Mouse (Mus musculus) gastrocnemius, postnatal 14 days (tissue): ENCODE measurements at regions not wholly inside any gene's neighbourhood (a gene's known extent, or its start where the extent isn't known, plus 50 kb on each side); places are given as distances from the start of the nearest gene placed in this dataset.
"Not testable (repeated sequence)": the region's sequence is repeated elsewhere in the genome, so short reads cannot be mapped to it uniquely, and the experiment has no call there.

Source experiments
- DNase-seq: peaks from one replicate; pipeline ENCODE4 v3.0.0; 2021; ENCODE audit warnings: mixed read lengths
- intact Hi-C: fragments of 180-260 bp; cut with DNase I; formaldehyde crosslinking; loops from one replicate; pipeline ENCODE4 v1.15.1; 2025; ENCODE audit warnings: low total_unique reads

DNA sequence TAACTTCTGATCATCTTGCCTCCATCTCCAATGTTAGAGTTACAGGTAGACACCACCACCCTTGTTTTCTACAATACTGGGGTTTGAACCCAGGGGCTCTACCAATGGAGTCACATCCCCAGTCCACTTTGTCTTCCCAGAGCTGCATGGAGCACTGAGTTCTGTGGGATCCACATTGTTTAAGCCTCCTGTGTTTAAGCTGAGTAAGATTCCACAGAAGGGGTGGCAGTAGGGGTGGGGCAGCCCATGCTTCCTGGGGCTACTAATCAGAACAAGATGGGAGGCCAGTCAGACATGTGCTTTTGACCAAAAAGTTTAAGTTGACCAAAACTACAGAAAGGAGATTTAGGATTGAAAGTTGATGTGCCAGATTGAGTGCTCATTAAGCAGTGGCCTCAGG lies 299.3 kb downstream of the Plekhb2 start:
- no peak for DNase-seq
- intact Hi-C loops = no loop called here

DNA sequence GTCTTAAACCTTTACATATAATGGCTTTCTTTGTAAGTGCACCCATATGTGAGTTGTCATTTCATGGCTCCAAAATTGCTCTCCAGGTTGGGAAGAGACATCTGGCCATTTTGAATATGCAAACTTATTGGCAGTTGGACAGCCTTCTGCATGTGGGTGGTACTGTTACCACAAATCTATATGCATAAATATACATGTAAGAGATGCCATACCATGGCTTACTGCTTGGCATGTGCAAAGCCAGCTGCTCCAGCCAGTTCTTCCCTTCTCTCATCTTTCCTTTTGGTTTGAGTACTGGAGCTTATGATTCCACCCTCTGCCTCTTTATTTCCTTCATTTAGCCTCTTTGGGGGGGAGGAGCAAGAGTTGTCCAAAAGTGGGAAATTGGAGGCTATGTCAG lies 312.7 kb downstream of the Plekhb2 start:
- intact Hi-C loops = no loop called here
- DNase-seq = no peak

DNA sequence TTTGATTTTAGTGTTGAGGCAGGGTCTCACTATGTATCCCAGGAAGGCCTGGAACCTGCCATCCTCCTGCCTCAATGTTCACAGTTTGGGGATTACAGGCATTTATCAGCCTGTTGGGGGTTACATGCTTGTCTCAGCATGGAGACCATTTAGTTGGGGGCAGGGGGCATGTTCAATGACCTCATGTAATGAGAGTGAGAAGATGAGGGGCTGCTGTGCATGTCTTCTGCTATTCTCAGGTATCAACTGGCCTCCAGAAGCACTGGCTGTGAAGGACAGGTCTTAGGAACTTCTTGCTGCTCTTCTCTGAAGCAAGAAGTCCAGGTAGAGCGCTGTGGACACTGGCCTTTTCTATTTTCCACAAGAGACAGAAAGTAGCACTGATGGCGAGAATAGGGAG lies 350.9 kb downstream of the Plekhb2 start:
- no peak for DNase-seq
- intact Hi-C loops = no loop called here

DNA sequence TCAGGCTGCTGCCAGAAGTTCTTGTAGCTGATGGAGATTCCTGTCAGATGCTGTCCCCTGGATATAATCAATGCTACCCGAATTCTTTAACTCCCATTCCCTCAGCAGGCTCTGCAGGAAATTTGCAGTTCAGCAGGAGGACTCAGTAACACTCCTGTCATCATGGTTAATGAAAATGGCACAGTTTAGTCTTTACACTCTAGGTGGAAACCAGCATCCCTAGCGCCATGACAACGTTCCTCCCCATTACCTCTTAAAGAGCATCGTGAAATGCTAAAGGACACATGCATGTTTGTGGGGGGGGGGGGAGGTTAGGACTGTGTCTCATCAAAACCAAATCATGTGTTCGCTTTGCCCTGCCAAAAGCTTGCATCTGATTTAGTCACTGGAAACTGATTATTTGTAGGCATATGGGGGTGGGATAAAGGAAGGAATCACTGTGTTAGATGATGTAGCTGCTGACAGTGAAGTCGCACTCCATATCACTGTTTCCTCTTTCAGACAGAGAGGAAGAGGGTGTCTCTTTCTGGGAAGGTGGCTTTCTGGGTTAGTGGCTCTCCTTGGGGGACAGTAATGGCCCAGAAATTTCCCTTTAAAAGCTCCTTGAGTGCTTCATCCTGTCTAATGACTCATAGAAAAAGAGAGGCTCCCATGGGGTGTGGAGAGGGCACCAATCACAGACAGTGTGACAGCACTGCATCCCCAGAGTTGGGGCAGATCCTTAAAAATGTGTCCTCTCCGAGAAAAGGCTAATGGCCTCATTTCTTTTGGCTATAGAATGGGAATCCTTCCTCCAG lies 351.5 kb downstream of the Plekhb2 start:
- DNase-seq = no peak
- intact Hi-C loops = no loop called here

DNA sequence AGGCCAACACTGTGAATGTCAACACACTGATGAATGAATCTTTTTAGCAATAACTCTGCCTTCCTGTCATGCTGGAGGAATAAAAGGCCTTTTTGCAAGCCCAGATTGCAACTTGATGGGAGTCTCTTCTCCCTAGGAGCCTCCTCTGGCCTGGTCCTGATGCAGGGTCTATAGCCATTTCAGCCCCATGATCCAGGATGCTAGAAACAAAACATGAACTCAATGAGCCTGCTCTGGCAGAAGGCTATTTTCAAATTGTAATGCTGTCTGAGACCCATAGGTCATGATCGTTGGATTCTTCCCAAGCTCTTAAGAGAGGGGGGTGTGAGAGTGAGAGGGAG lies 352.1 kb downstream of the Plekhb2 start:
- intact Hi-C loops = no loop called here
- DNase-seq = no peak

DNA sequence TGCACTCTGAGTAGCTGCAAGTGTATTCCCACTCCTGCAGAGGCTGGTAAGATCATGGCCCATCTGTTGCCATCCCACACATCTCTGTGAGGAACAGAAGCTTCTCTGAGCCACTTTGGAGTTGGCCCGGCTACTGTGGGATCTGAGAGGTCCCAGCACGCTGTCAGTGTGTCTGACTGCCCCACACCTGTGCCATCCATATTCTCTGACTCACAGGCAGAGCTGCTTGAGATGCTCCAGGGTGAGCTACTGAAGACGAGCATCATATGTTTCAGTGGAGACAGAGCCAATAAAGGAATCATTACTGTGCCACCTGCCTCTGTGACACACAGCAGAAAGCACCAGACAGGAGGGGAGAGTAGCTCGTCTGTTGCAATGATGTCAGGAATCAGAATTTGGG lies 352.8 kb downstream of the Plekhb2 start:
- intact Hi-C loops = no loop called here
- no peak for DNase-seq

DNA sequence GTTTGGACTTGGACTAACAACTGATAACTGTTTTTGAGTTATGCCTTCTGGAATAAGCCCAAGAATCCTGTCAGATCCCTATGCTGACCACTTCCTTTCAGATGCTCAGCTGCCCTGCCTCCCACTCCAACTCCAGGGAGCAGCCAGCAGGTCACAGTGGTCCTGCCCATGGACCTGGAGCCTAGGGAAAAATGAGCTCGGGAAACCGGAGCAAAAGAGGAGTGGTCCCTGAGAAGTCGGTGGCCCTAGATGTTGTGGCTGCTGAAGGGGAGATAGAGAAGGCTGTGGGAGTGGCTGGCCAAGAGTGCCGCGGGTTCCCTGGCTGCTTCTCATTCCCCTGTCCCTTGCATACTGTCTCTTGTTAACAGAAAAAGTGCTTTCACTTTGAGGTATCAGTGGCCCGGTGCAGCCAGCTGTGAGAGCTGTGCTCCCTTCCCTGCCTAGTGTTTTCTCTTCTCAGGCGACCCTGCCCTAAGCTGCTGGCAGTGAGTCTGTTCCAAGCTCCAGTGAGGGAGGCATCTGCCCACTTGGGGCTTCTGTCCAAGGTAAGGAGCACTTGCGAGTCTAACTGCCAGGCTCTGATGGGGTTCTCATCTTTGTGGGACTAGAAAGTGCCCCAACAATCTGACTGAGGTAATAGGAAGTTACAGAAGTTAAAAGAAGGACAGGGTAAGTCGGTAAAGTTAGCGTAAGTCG lies 357.2 kb downstream of the Plekhb2 start:
- intact Hi-C loops = no loop called here
- no peak for DNase-seq

DNA sequence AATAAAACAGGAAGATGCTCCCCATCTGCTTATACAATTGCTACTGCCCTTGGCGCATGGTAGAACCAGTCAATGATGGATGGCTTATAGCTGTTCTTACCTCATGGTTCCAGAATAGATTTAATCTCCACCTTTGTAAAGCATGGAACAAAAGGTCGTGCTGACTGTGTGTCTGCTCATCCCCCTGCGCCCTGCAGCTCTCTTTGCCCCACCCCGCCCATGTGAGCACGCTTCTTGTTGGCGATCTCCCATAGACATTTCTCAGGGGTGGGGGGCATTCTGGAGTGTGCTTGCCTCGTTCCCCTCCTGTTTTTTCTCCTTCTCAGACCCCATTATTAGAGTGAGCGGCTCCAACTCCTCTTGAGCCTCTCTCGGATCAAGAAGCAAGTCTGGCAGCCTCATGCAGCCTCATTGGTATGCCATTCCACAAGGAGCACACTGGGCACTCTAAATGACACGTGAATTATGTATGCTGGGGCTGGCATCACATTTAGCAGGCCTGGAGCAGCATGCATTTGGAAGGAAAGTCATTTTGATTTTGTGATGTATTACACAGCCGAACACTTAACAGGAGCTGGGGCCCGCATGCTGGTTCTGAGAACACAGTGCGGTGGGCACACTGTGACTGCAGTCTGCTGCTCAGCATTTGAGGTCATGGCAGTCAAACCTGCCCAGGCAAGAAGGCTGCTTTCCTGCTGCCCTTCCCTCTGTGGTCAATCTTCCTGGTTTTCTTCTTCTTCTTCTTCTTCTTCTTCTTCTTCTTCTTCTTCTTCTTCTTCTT lies 362.5 kb downstream of the Plekhb2 start:
- intact Hi-C loops = no loop called here
- no peak for DNase-seq

DNA sequence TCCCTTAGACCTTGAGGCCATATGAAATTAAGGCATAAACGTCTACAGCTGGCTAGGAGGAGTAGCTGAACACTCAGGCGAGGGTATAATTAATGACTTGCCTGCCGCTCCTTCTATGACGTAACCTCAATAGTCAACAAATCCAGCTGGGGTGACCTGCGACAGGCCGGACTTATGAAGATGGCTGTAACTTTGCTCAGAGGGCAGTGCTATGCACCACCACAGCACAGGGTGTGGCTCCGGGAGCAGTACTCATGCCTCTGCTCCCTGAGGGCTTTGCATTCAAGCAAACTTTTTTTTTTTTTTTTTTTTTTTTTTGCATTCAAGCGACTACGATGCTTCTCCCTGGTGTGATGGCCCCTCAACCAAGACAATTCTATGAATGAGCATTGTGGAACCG lies 364.1 kb downstream of the Plekhb2 start:
- DNase-seq = no peak
- intact Hi-C loops = no loop called here

DNA sequence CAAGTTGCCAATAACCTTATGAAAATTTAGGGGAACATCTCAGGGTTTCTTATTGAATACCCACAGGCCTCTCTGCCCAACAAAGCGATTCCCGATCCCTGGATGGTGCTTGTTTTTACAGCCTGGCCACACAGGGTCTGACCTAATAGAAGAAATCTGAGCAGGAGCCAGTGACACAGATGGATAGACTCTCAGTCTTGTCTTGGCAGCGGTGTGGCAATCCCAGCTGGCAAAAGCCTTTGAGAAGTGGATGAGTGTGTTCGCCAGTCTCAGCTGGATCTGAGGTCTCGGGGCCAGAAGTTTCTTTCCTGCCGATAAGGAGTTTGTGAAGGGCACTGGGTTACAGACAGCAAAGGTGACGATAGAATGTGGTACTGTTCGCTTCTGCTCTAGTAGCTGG lies 366.6 kb downstream of the Plekhb2 start:
- peak; percentile 11 for DNase-seq
- intact Hi-C loops = no loop called here

DNA sequence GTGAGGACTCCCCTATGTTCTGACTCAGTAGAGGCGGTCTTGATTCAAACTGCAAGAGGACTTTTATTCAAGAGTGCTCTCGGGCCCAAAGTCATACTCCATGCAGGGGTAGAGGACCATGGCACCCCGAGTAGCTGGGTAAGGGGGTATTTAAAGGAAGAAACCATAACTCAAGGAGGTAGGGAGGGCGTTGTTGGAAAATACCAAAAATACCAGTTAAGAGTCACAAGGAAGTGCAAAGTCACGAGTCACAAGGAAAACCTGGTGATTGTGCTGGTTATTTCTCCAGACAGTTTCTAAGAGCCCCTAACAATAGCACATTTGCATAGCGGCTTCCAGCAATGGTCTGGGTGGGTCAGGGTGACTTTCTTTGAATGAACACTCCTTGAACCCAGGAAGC lies 370.4 kb downstream of the Plekhb2 start:
- intact Hi-C loops, DNase-seq: not testable (repeated sequence)

DNA sequence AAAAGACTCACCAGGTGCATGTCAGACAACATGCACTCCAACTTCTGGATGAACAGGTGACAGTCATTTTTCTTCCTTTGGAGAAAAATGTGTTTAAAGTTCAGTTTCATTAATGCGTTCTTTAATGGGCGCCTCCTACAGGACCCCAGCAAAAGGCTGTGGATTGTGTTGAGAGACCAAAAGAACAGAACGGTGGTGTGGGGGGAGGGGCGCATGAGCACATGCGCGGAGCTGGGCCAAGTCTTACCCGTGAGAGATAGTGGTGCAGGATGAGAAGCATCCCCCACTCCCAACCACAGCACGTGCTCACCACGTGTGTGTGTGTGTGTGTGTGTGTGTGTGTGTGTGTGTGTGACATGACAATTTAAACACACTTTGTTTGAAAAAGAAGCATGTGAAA lies 371.0 kb downstream of the Plekhb2 start:
- no peak for DNase-seq

DNA sequence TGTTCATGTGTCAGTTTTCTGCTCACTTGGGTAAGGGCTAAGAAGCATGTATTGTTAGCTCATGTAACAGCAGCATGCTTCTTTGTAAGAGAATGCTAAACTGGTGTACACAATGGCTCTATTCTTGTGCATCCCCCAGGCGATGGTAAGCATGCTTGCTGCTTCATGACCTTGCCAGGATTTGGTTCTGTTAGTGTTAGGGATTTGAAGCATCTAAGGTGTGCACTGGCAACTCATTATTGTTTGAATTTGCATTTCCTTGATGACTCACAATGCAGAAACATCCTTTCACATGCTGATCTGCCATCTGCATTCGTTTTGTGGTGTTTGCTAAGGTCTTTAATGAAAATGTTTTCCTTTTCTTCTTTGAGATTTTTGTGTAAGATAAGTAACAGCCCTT lies 382.8 kb downstream of the Plekhb2 start:
- intact Hi-C loops = no loop called here
- no peak for DNase-seq

More for the DNA sequence above, 371.0 kb downstream of the Plekhb2 start:
- intact Hi-C loops = no loop called here

DNA sequence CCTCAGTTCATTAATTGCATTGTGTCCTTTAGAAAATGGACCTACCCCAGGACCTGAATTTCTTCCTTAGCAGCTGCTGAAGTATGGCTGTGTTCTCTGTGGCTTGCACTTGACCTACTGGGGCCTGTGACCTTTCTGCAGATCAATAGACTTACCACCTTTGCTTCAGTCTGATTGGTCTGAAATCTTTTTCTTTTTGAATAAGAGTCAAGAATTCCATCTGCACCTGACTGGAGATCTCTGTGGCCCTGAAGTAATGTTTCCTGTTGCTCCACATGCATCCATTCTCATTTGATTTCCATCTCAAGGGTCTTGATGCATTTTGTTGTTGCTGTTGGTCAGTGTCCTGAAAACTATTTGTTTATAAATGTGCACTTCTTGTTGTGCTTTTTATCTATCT lies 388.4 kb downstream of the Plekhb2 start:
- DNase-seq = no peak
- intact Hi-C loops = no loop called here

DNA sequence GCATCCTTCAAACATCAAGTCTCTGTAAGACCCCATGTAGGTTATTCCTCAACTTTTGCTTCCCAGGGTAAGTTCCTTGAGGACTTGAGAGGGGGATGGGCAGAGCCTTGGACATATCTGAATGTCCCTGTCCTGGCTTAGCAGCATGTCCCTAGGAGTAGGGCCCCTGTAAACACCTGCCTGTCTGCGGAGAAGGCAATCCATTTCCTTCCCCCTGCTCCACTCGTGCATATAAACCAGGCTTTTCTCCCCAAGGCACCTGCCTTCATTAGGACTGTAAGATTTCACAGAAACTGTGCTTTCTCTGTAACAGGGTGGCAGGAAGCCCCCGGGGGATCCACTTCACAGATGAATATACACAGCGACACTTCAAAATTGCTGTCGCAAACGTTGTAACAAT lies 393.1 kb downstream of the Plekhb2 start:
- DNase-seq = no peak
- intact Hi-C loops = no loop called here

DNA sequence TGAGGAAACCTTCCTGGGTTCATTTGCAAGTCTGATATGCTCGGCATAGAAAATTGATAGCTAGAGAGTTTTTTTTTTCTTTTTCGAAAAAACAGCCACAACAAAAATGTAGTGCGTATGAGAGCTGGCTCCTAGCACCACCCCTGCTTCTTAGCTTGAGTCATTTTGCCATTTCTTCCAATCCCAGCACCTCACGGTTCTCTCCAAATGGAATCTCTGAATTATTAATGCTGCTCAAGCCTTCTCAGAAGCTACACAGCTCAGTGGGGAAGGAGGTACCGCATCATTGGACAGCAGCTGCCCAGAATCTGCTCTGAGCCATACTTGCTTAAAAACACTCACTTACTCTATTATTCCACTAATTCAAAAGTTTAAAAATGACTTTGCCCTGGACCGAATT lies 393.6 kb downstream of the Plekhb2 start:
- no peak for DNase-seq
- intact Hi-C loops = no loop called here

DNA sequence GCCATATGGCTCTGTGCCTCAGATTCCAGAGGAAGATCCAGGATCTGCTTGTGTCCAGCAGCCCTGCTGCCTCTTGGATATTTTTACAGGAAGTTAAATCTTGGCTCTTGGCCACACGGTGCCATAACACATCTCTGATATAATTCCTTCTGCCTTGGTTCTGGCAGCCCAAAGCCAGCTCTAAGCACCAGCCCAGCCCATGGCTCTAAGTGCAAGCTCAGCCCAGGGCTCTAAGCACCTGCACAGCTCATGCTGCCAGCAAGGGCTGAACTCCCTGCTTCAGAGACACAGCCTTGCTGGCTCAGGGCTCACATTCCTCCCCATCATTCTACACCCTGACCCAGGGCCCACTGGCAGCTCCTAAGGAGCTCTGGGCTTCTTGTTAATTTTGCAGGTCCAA lies 415.3 kb downstream of the Plekhb2 start:
- DNase-seq = peak; percentile 8
- intact Hi-C loops = no loop called here

DNA sequence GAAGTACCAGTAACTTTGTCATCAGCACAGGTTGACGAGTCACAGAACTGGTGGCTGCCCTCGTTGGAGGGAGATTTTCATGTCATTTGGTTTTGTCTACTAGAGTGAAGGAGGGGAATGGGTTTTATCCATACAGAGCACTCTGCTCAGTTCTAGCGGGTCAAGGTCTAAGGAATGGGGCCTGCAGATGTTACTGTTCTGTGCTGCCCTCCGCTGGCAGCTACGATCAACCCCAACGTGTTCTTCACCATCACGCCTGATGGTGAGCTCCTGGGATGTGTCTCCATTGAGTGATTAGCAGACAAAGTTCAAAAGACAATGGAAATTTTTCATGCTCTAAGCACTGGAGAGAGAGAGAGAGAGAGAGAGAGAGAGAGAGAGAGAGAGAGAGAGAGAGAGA lies 416.9 kb downstream of the Plekhb2 start:
- intact Hi-C loops = no loop called here

DNA sequence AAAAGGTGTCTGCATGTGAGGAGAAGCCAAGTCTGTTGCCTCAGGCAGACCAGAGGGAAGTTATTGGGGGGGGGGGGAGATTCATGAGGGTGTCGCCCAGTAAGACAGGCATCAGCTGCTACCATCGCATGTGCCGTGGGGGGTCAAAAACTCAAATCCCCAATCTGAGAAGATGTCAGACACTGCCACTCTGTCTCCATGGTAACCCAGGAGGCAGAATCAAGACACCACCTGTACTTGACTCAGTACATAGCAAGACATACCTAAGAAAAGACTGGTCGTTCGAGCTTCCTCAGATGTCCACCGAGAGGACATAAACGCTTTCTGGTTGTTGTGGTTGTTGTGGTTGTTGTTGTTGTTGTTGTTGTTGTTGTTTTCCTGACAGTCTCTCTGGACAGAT lies 418.1 kb downstream of the Plekhb2 start:
- DNase-seq = no peak
- intact Hi-C loops = no loop called here

More for the DNA sequence above, 416.9 kb downstream of the Plekhb2 start:
- no peak for DNase-seq

DNA sequence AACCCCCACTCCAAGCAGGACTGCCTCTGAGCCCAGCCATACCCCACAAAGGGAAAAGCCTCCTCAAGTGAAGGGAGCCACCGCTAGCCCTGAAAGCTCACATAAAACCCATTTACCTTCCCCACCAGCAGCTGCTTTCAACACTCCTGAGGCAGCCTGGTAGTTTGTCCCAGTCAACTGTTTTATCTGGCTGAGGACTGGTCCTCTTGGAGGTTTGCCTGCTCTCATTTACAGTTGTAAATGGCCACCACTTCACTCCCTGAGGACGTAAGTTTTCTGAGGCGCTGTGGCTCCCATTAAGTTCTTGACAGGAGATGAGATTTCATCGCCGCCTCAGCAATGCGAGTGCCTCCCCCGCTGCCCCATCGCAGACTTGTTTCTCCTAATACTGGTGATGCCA lies 425.2 kb downstream of the Plekhb2 start:
- no peak for DNase-seq
- intact Hi-C loops = loop anchor here (5.0 kb wide), 1 partner anchor 297 kb away; no protein-coding TSS in a partner anchor
